Mouse (Mus musculus): Measurements from ENCODE around the gene Adam6b. TPM values are rescaled to one million over a fixed set of nuclear protein-coding genes. Genes with fewer than 3 reads are reported as not detected.
A peak's percentile ranks its signal among the peaks of the same experiment; 100 is the strongest.
"Not testable (repeated sequence)": the region's sequence is repeated elsewhere in the genome, so short reads cannot be mapped to it uniquely, and the experiment has no call there.

Gene Adam6b
- total RNA-seq (2017) = not detected in 2 replicates

- not testable (repeated sequence) for ATAC-seq (replicated peaks in 1 of 2; ENCODE audit: insufficient read depth in 1 of 2, low FRiP score in 2 of 2, low TSS enrichment in 1 of 2, low read depth in 1 of 2, poor library complexity in 2 of 2, severe bottlenecking in 2 of 2)
Measured at GRCm38 (mm10) chr12:113489211-113489610, at the start of gene Adam6b. Adam6b (plus strand) TSS chr12:113489511.

GRCm38 (mm10) chr12:113446061-113446460, 43.2 kb upstream of the Adam6b start:
- peak; percentile 53 to 80; a peak in 3 of 4 replicates for ATAC-seq (replicated peaks in 1 of 2; ENCODE audit: insufficient read depth in 1 of 2, low FRiP score in 2 of 2, low TSS enrichment in 1 of 2, low read depth in 1 of 2, poor library complexity in 2 of 2, severe bottlenecking in 2 of 2)

GRCm38 (mm10) chr12:113476164-113476563, 13.1 kb upstream of the Adam6b start:
- no peak for ATAC-seq (replicated peaks in 1 of 2; ENCODE audit: insufficient read depth in 1 of 2, low FRiP score in 2 of 2, low TSS enrichment in 1 of 2, low read depth in 1 of 2, poor library complexity in 2 of 2, severe bottlenecking in 2 of 2)

DNA sequence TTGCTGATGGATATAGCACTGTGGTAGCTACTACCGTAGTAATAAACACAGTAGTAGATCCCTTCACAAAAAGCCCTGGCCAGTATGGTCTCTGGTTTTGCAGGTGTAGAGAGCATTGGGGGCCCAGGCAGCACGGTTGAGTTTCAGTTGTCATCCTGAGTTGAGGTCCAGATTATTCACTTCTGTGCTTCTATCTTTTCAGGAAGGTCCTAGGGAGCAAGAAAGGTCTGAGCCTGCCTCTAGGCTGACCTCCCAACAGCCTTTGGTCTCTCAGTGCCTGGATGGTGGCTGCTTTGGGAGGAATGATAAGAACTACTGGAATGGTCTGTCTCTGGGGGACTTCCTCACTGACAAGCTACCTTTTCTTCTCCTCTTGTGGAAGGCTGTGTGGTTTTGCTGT, 7.2 kb upstream of the Adam6b start:
- no peak for ATAC-seq (replicated peaks in 1 of 2; ENCODE audit: insufficient read depth in 1 of 2, low FRiP score in 2 of 2, low TSS enrichment in 1 of 2, low read depth in 1 of 2, poor library complexity in 2 of 2, severe bottlenecking in 2 of 2)

- no peak for ATAC-seq (replicated peaks in 1 of 2; ENCODE audit: insufficient read depth in 1 of 2, low FRiP score in 2 of 2, low TSS enrichment in 1 of 2, low read depth in 1 of 2, poor library complexity in 2 of 2, severe bottlenecking in 2 of 2)
Measured at GRCm38 (mm10) chr12:113482661-113483389, 6.5 kb upstream of the Adam6b start.

DNA sequence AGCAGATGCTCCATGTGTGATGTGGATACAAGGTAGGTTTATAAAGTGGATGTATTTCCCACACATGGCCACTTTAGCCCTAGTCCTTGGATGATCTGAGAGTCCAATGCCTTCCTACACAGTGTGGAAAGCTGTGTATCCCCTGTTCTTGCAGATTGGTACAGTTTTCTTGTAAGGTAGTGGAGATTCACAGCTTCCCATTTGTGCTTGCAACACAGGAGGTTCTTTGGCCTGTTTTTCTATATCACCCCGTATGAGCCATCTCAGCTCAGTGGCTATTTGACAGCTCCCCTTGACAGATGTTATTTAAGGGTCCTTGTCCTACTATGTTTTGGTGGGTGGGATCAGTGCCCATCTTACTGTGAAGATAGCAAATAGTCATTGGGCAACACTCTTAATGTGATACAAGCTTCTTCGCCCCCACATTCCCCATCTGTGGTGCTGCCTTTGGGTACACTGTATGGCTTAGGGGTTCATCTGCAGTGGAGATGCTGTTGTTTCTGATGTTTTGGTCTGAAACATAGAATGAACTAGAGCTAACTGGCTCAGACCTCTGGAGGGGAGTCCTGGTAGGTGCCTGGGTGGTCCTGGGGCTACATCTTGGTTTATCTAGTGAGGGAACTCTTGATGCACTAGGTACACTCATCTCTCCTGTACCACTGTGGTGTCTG, 5.7 kb upstream of the Adam6b start:
- no peak for ATAC-seq (replicated peaks in 1 of 2; ENCODE audit: insufficient read depth in 1 of 2, low FRiP score in 2 of 2, low TSS enrichment in 1 of 2, low read depth in 1 of 2, poor library complexity in 2 of 2, severe bottlenecking in 2 of 2)

DNA sequence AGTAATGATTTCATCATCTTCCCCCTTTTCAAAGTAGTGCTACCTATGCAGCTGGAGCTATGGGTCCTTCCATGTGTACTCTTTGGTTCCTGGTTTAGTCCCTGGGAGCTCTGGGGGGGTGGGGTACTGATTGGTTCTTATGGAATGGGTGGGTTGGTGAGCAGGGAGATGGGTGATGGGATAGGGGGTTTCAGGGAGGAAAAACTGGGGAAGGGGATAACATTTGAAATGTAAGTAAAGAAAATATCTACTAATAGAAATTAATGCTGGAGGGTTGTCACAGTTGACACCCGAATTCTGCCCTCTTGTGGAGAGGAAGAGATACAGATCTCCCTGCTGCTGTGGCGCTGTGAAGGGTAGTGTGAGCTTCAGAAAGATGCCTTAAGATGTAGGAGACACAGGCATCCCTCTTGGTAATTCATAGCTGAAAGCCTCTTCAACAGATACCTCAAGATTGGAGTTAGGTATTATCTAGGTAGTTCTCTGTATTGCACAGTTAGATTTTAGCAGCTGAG, 4.3 kb upstream of the Adam6b start:
- no peak for ATAC-seq (replicated peaks in 1 of 2; ENCODE audit: insufficient read depth in 1 of 2, low FRiP score in 2 of 2, low TSS enrichment in 1 of 2, low read depth in 1 of 2, poor library complexity in 2 of 2, severe bottlenecking in 2 of 2)

GRCm38 (mm10) chr12:113487693-113488092, 1.6 kb upstream of the Adam6b start:
- peak; percentile 85 to 89 for ATAC-seq (replicated peaks in 1 of 2; ENCODE audit: insufficient read depth in 1 of 2, low FRiP score in 2 of 2, low TSS enrichment in 1 of 2, low read depth in 1 of 2, poor library complexity in 2 of 2, severe bottlenecking in 2 of 2)

GRCm38 (mm10) chr12:113525901-113526300, 36.6 kb downstream of the Adam6b start:
- ATAC-seq (replicated peaks in 1 of 2; ENCODE audit: insufficient read depth in 1 of 2, low FRiP score in 2 of 2, low TSS enrichment in 1 of 2, low read depth in 1 of 2, poor library complexity in 2 of 2, severe bottlenecking in 2 of 2) = no peak

Other genes starting within 250 kb of the Adam6b start
- not detected in 2 replicates for gene Adam6a, start 54.4 kb downstream of the Adam6b start, total RNA-seq (2017)

All from hematopoietic stem cell, adult 5-6 weeks (primary cell).